Mouse (Mus musculus): Measurements from ENCODE around the gene Unc45b. TPM values are rescaled to one million over a fixed set of nuclear protein-coding genes. Genes with fewer than 3 reads are reported as not detected.
A peak's percentile ranks its signal among the peaks of the same experiment; 100 is the strongest.

Gene Unc45b
- polyA plus RNA-seq, 1 experiment from 2014 or later = 0.93 TPM

DNA sequence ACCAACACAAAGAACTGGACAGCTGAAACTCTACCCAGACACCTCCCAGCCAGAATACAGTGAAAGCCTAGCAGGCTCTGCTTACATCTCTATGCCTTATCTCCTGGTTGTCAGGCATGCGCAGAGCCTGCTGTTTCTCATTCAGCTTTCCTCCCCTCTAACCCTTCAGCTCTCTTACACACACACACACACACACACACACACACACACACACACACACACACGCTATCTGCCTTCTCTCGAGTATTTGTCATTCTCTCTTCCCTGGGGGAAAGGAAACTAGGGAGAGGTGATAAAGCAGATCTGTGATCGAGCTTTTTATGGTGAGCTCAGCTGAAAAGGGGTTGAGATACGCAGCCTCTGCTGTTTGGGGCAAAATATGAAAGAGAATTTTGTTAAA is 35.4 kb upstream of the Unc45b start:
- Histone ChIP-seq H3K27me3 (no peaks in the 10 kb centered on the region), H3K4me3 (replicated peaks) (no peak overlapping the region), H3K36me3 (peaks cover 10% of the 10 kb centered on the region; the same call in 1 of the 2 replicates), H3K9me3 (no peaks in the 10 kb centered on the region), H3K9ac (replicated peaks) (no peak overlapping the region), H3K4me2 (replicated peaks) (no peak overlapping the region), H3K4me1 (replicated peaks) (peaks cover 8% of the 10 kb centered on the region), H3K27ac (no peak overlapping the region)
- 73% methylated on average over 5 of the region's 5 CpGs for WGBS
- no peak for ATAC-seq

DNA sequence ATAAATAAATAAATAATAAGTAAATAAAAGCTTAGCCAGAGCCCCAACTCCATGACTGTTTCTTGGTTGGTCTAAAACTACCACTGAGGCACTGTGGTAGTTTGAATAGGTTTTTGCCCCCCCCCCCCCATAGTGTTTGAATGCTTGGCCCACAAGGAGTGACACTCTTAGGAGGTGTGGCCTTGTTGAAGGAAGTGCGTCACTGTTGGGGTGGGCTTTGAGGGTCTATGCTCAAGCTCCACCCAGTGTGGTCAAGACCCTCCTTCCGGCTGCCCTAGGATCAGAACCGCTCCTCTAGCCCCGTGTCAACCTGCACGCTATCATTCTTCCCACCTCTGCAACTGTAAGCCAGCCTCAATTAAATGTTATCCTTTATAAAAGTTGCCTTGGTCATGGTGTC is 34.7 kb upstream of the Unc45b start:
- no peak for ATAC-seq
- Histone ChIP-seq H3K36me3 (peaks cover 10% of the 10 kb centered on the region; the same call in 1 of the 2 replicates), H3K9ac (replicated peaks) (no peak overlapping the region), H3K4me1 (replicated peaks) (peaks cover 4% of the 10 kb centered on the region), H3K4me3 (replicated peaks) (no peak overlapping the region), H3K27ac (no peak overlapping the region), H3K27me3 (no peaks in the 10 kb centered on the region), H3K4me2 (replicated peaks) (no peak overlapping the region), H3K9me3 (no peaks in the 10 kb centered on the region)
- 93% methylated on average over 5 of the region's 5 CpGs for WGBS

DNA sequence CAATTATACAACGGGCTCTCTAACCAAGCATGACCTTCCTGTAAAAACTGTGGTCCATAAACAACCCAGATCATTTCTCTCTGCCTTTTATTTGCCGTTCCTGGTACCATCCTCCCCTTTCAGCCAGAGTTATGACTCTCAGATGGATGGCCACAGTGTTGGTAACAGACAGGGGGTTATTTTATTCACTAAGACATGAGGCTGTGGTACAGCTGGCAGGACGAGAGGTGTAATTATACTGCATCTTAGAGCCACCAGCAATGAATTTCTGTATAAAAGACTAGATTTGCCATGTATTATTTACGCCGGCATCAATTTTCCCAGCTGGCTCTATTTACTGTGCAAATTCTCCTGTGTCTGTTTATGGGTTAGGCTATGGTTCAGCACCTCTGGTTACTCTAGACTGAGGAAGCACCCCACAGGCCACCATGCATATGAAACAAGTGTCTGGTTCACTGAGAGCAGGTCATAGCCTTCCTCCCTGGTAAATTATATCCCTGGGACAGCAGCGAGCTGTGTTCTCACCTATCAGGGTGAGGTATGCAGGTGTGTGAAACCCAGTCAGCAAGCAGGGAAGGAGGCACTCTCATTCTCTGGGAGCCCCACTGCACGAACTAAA is 32.5 kb upstream of the Unc45b start:
- no peak overlapping the region for H3K4me3 ChIP-seq (replicated peaks)
- WGBS = 85% methylated on average over 7 of the region's 7 CpGs
- 0 out of 2 replicates have a peak overlapping the region, but pooled peaks have one; percentile 19 for H3K27ac ChIP-seq
- H3K36me3 ChIP-seq = peaks cover 16% of the 10 kb centered on the region; the same call in 1 of the 2 replicates
- no peak overlapping the region for H3K4me2 ChIP-seq (replicated peaks)
- no peak overlapping the region for H3K9ac ChIP-seq (replicated peaks)
- no peaks in the 10 kb centered on the region for H3K9me3 ChIP-seq
- H3K4me1 ChIP-seq (replicated peaks) = no peaks in the 10 kb centered on the region
- H3K27me3 ChIP-seq = no peaks in the 10 kb centered on the region
- ATAC-seq = no peak

DNA sequence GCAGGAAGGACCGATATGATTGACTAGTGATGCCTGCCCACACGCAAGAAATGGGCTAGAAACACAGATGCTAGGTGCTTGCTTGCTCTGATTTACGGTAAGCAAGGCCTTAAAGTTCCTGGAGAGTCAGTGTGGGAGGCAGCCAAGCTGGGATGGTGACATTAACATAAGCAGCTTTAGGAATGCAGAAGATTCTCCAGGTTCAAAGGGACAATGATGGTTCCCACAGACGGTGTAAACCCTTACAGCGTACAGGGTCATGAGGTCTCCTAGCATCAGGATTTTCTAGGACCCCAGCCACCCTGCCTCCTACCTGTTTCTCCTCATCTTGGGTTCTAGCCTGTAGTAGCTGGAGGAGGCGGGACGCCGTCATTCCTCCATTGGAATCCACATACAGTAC is 27.2 kb upstream of the Unc45b start:
- no peak overlapping the region for H3K9ac ChIP-seq (replicated peaks)
- WGBS = 72% methylated on average over 8 of the region's 8 CpGs
- peaks cover 7% of the 10 kb centered on the region for H3K4me1 ChIP-seq (replicated peaks)
- 0 out of 2 replicates have a peak, but pooled peaks cover 16% of the 10 kb centered on the region for H3K36me3 ChIP-seq
- H3K4me2 ChIP-seq (replicated peaks) = no peak overlapping the region
- H3K27me3 ChIP-seq = no peaks in the 10 kb centered on the region
- no peaks in the 10 kb centered on the region for H3K9me3 ChIP-seq
- no peak overlapping the region for H3K27ac ChIP-seq
- no peak for ATAC-seq
- no peak overlapping the region for H3K4me3 ChIP-seq (replicated peaks)

DNA sequence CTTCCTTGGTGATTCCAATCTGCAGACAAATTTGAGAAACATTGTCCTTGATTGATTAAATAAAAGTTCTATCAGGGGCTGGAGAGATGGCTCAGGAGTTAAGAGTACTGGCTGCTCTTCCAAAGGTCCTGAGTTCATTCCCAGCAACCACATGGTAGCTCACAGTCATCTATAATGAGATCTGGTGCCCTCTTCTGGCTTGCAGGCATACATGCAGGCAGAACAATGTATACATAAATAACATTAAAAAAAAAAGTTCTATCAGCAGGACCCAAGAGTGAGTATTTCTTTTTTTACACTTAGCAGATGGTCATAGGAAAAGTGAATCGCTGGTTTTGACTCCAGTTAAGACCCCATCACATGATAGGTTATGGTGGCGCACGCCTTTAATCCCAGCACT is 23.8 kb upstream of the Unc45b start:
- no peak overlapping the region for H3K9ac ChIP-seq (replicated peaks)
- H3K27me3 ChIP-seq = peaks cover 6% of the 10 kb centered on the region
- H3K27ac ChIP-seq = no peak overlapping the region
- 0 out of 2 replicates have a peak, but pooled peaks cover 2% of the 10 kb centered on the region for H3K36me3 ChIP-seq
- no peaks in the 10 kb centered on the region for H3K9me3 ChIP-seq
- peaks cover 27% of the 10 kb centered on the region for H3K4me1 ChIP-seq (replicated peaks)
- WGBS = 93% methylated on average over 3 of the region's 3 CpGs
- no peak overlapping the region for H3K4me3 ChIP-seq (replicated peaks)
- no peak overlapping the region for H3K4me2 ChIP-seq (replicated peaks)
- no peak for ATAC-seq

DNA sequence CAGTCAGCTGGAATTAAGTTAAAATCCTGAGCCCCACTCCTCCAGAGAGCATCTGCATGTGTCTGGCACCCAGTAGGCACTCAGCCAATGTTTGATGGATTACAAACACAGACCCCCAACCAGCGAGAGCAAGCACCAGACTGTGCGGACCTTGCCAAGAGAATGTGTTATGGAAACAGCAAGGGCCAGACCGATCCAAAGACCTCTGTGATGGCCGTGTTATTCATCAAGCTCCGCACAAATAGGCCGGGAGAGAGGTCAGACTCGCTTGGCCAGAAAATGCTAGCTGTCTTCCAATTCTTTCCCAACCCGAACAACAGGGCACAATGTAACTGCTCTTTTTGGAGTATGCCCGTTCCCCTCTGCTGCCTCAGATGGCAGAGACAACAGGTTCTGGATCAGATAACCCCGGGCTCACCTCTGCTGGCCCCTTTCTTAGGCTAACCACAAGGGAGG is 21.8 kb upstream of the Unc45b start:
- Histone ChIP-seq H3K36me3 (no peaks in the 10 kb centered on the region), H3K4me2 (replicated peaks) (peak overlapping the region; percentile 90; the same call in 1 of the 2 replicates), H3K27ac (no peak overlapping the region), H3K9ac (replicated peaks) (peak overlapping the region; percentile 4; the same call in 1 of the 2 replicates), H3K27me3 (peaks cover 10% of the 10 kb centered on the region), H3K4me3 (replicated peaks) (no peak overlapping the region), H3K9me3 (no peaks in the 10 kb centered on the region), H3K4me1 (replicated peaks) (peaks cover 27% of the 10 kb centered on the region)
- 66% methylated on average over 10 of the region's 10 CpGs for WGBS
- ATAC-seq = no peak

DNA sequence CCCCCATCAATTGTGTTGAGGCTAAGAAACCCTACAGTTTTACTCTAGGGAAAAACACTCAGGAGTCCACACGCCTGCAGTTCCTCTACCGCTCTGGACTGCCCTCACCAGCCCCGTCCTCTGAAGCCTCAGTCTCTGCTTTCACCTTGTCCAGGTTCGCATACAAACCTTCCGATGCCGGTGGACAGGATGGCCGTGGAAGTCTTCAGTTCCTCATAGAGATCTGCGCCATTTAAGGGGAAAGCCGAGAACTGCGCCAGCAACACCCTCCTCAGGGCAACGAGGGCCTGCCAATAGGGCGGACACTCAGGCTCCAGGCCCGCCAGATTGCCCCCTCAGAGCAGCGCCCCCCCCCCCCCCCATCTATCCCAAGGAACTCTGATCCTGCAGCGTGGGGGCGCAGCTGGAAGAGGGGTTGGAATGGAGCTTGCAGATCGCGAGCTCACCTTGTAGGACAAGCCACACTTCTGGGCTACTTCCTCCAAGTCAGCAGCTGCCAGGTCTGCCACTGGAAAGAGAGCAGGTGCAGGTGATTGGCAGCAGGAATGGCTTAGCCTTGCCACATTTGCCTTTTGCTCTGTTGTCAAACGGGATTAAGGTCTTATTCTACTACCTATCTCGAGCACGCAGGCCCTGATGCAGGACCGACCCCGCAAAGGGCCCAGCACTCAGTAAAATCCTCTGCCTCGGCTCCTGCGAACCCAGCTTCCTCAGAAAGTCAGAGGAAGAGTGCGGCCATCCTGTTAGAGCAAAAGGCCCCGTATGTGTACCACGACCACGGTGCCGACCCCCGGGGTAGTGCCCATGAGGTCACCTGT is 20.6 kb upstream of the Unc45b start:
- H3K4me2 ChIP-seq (replicated peaks) = peak overlapping the region; percentile 90
- peak overlapping the region; percentile 58 for H3K27ac ChIP-seq
- H3K27me3 ChIP-seq = peaks cover 10% of the 10 kb centered on the region
- H3K9ac ChIP-seq (replicated peaks) = peak overlapping the region; percentile 74
- H3K4me3 ChIP-seq (replicated peaks) = peak overlapping the region; percentile 71
- no peaks in the 10 kb centered on the region for H3K9me3 ChIP-seq
- WGBS = 7% methylated on average over 30 of the region's 31 CpGs
- no peaks in the 10 kb centered on the region for H3K36me3 ChIP-seq
- peaks cover 22% of the 10 kb centered on the region for H3K4me1 ChIP-seq (replicated peaks)
- peak; percentile 55 for ATAC-seq

DNA sequence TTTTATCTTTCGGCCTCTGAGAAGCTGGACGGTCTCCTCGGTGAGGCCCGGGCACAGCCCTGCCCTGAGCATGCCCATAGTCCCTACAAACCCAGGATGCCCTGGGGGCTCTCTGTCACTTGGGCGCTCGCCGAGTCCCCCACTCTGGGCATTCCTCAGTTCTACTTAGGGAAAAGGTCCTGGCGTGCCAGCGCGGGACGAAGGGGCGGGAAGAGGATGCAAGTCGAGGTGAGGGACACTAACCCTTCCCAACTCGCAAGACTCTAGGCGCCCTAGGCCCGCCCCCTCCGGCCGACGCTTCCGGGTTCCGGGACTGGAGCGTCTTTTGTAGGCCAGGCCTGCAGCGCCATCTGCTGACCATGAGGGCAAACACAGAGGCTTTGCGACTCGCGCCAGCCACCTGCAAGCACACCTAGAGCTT is 20.0 kb upstream of the Unc45b start, which contains the start of gene Rad51d:
Rad51d (minus strand) TSS at position 273 of the 421 bp plus-strand sequence.
- peak within 1 kb of the TSS; percentile 71 for H3K4me3 ChIP-seq (replicated peaks)
- under 1% methylated on average over 26 of the region's 26 CpGs for WGBS
- no peaks in the 10 kb centered on the region for H3K9me3 ChIP-seq
- peaks cover 10% of the 10 kb centered on the region for H3K27me3 ChIP-seq
- peak within 1 kb of the TSS; percentile 58 for H3K27ac ChIP-seq
- peak; percentile 94 for ATAC-seq
- no peaks in the 10 kb centered on the region for H3K36me3 ChIP-seq
- H3K9ac ChIP-seq (replicated peaks) = peak within 1 kb of the TSS; percentile 74
- H3K4me2 ChIP-seq (replicated peaks) = peak within 1 kb of the TSS; percentile 90
- H3K4me1 ChIP-seq (replicated peaks) = peaks cover 21% of the 10 kb centered on the region

DNA sequence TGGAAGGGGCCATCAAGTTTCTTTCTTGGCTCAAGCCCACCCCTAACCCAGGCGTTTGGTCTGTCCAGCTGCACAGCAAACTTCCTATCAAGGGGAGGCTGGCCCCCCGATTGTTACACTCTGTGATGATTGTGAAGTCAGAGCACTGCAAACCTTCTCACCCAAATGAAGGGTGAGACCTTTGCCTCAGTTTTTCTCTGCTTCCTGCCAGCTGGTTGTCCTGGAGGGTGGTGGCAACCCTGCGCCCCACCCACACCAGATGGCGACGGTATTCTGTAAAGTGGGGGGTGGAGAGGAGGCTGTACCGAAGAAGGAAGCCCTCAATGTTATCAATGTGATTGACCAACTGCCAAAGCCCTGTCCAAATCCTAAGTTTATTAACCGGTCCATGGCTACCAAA is 18.4 kb upstream of the Unc45b start, which contains the start of gene Fndc8:
Fndc8 (plus strand) TSS at position 189 of the 400 bp plus-strand sequence.
- Histone ChIP-seq H3K36me3 (no peaks in the 10 kb centered on the region), H3K27me3 (peaks cover 10% of the 10 kb centered on the region), H3K4me2 (replicated peaks) (no peak within 1 kb of the TSS), H3K4me3 (replicated peaks) (no peak within 1 kb of the TSS), H3K9ac (replicated peaks) (no peak within 1 kb of the TSS), H3K27ac (no peak within 1 kb of the TSS), H3K4me1 (replicated peaks) (peaks cover 21% of the 10 kb centered on the region), H3K9me3 (no peaks in the 10 kb centered on the region)
- ATAC-seq = no peak
- 72% methylated on average over 7 of the region's 7 CpGs for WGBS

DNA sequence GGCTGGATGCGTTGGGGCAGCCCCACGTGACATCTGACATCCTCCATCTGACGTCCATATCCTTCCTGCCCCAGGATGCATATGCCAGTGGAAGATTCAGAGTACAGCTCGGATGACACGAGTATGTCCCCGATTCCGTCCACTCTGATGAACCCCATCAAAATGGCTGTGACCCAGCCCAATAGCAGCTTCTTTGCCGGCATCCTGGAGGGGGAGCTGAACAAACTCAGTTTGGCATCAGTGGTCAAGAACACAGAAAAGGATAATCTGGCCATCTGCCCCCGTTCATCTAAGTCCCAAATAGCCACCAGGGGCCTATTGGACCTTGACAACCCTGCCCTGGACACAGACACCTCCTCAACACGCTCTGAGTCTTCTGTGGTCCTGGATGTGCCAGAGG is 12.9 kb upstream of the Unc45b start:
- Histone ChIP-seq H3K27ac (no peak overlapping the region), H3K4me1 (replicated peaks) (no peaks in the 10 kb centered on the region), H3K4me2 (replicated peaks) (no peak overlapping the region), H3K9me3 (no peaks in the 10 kb centered on the region), H3K27me3 (no peaks in the 10 kb centered on the region), H3K4me3 (replicated peaks) (no peak overlapping the region), H3K9ac (replicated peaks) (no peak overlapping the region), H3K36me3 (peaks cover 54% of the 10 kb centered on the region)
- WGBS = 86% methylated on average over 10 of the region's 10 CpGs
- no peak for ATAC-seq

DNA sequence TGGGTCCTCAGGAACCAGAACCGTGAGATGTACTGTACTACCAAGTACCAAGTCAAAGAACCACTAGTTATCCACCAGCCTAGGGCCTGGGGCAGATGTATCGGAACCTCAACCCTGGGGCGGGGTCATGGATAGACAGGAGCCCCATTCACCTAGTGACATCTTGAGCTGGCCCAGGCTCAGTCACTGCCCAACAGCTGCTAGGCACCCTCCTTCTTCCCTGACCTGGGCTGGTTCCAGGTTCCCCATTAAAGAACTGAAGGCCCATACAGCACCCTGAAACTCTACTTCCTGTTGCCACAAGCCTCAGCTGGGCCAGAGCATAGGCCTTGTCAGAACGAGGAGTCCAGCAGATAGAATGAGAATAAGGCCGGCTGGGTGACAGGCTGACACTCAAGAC is 10.6 kb upstream of the Unc45b start:
- Histone ChIP-seq H3K36me3 (peaks cover 77% of the 10 kb centered on the region), H3K4me2 (replicated peaks) (no peak overlapping the region), H3K9me3 (no peaks in the 10 kb centered on the region), H3K4me1 (replicated peaks) (no peaks in the 10 kb centered on the region), H3K27me3 (no peaks in the 10 kb centered on the region), H3K9ac (replicated peaks) (no peak overlapping the region), H3K4me3 (replicated peaks) (no peak overlapping the region), H3K27ac (no peak overlapping the region)
- ATAC-seq = no peak
- WGBS = 91% methylated on average over 5 of the region's 5 CpGs

All from midbrain, embryonic 13.5 days (tissue).